Mouse (Mus musculus): ENCODE data around the gene Senp3.

- no peak for TF ChIP-seq CTCF (IDR thresholded peaks at IDR 0.05; ENCODE audit: low read depth)
- TF ChIP-seq EP300 (IDR thresholded peaks at IDR 0.05; ENCODE audit: low read depth): no peak
Observed at GRCm38 (mm10) chr11:69710470-69710869, 28.6 kb upstream of the Senp3 start.
